Mouse (Mus musculus): ENCODE results near the gene Fyco1.

DNA sequence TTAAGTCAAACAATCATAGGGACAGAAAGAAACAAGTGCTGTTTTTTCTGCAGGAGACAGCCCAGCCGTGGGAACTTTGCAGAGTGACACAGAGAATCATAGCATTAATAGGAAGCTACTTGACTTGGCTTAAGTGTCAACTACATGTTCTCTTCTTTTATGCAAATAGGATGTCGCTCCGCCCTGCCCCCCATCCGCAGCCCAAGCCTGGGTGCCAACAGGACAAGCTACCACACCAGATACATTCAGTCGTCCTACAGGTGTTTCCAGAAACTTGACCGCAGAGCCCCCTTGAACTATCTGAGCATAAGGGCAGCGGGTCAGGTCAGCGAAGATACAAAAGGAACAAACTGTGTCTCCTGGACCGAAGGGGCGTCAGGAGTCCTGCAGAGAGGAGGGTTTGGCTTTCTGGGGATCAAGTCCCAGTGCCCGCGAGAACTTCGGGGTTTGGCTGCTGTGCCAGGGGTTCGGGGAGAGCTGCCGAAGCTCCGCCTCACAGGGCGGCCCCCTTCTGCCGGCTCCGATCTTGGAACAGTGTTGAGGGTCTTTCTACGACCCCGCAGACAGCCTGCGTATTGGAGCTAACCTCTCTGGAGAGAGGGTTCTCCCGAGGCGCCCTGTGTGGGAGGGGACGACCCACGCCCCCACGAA, 512 bp downstream of the Fyco1 start:
- TF ChIP-seq CTCF (IDR thresholded peaks at IDR 0.05; ENCODE audit: control insufficient read depth, insufficient read depth, insufficient read length) (no peak), USF1 (IDR thresholded peaks at IDR 0.05; ENCODE audit: low read depth) (no peak), FOSL1 (IDR thresholded peaks at IDR 0.05; ENCODE audit: insufficient read depth, low read length, poor library complexity, severe bottlenecking) (no peak), MYOD1 (IDR thresholded peaks at IDR 0.05; ENCODE audit: control insufficient read depth, insufficient read length, low read depth) (no peak)

Data from C2C12 (cell line).